Mouse (Mus musculus) testis, adult 2 months (tissue): ENCODE data around the gene Copz1.

Experiments used
- CTCF ChIP-seq: fragments of 200-500 bp; IDR thresholded peaks from 2 replicates; pipeline ENCODE4 v1.5.1; 2012; ENCODE audit warnings: low read depth, mild to moderate bottlenecking, inconsistent platforms, low read length, moderate library complexity; ENCODE audit not compliant: control insufficient read depth, insufficient read depth, insufficient replicate concordance
- POLR2A ChIP-seq: fragments of 200-500 bp; IDR thresholded peaks from 2 replicates; pipeline ENCODE4 v1.6.1; 2012; ENCODE audit warnings: low read depth, mild to moderate bottlenecking, inconsistent platforms, low read length, moderate library complexity; ENCODE audit not compliant: control insufficient read depth

DNA sequence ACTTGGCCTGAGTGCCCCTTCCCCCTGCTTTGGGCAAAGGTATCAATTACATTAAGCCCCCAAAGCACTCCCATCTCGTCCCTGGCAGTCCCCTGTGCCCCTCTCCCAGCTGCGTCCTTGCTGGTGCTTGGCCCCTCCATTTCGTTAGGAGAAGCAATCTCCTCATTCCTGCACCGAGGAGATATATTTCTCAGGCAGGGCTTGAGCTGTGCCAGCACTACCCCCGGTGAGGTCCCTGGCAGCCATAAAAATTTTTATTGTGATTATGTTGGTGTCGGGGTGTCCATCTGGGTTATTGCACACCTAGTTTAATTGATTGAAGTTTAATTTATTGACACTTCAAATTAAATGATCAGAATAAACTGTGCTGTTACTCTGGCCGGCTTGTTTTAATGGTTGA lies 5.4 kb downstream of the Copz1 start:
- no peak for TF ChIP-seq POLR2A
- no peak for TF ChIP-seq CTCF
